Mouse (Mus musculus): Measurements from ENCODE around the gene Gstm1. TPM values are rescaled to one million over a fixed set of nuclear protein-coding genes. Genes with fewer than 3 reads are reported as not detected.
"Not testable (repeated sequence)": the region's sequence is repeated elsewhere in the genome, so short reads cannot be mapped to it uniquely, and the experiment has no call there.

Gstm1 gene
- polyA plus RNA-seq, 1 experiment = 69.5 TPM

- Histone ChIP-seq H3K4me1 (ENCODE audit: control insufficient read depth, insufficient read depth, low read length) (peaks cover 5% of the 10 kb centered on the region; the same call in 1 of the 2 replicates), H3K4me3 (replicated peaks; ENCODE audit: control insufficient read depth, low read depth, low read length) (no peak overlapping the region), H3K27ac (ENCODE audit: control insufficient read depth, insufficient read depth, low read depth, low read length, poor library complexity) (peak overlapping the region; percentile 10; the same call in 1 of the 2 replicates)
- TF ChIP-seq CTCF (IDR thresholded peaks at IDR 0.05; ENCODE audit: control insufficient read depth, insufficient read depth, low read length) (no peak), POLR2A (IDR thresholded peaks at IDR 0.05; ENCODE audit: borderline replicate concordance, control insufficient read depth, low read depth, low read length) (no peak)
- 32% methylated on average over 6 of the region's 6 CpGs for WGBS
Measured at GRCm38 (mm10) chr3:108022650-108023049, 4.9 kb upstream of the Gstm1 start.

GRCm38 (mm10) chr3:108020351-108021022 lies 2.7 kb upstream of the Gstm1 start:
- WGBS = 52% methylated on average over 11 of the region's 11 CpGs
- H3K27ac ChIP-seq (ENCODE audit: control insufficient read depth, insufficient read depth, low read depth, low read length, poor library complexity) = peak overlapping the region; percentile 29; the same call in 1 of the 2 replicates
- not testable (repeated sequence) for H3K4me1 ChIP-seq (ENCODE audit: control insufficient read depth, insufficient read depth, low read length); H3K4me3 ChIP-seq (replicated peaks; ENCODE audit: control insufficient read depth, low read depth, low read length)

GRCm38 (mm10) chr3:108019226-108019625 lies 1.5 kb upstream of the Gstm1 start:
- not testable (repeated sequence) for H3K4me3 ChIP-seq (replicated peaks; ENCODE audit: control insufficient read depth, low read depth, low read length); H3K27ac ChIP-seq (ENCODE audit: control insufficient read depth, insufficient read depth, low read depth, low read length, poor library complexity); H3K4me1 ChIP-seq (ENCODE audit: control insufficient read depth, insufficient read depth, low read length)
- 59% methylated on average over 3 of the region's 3 CpGs for WGBS

GRCm38 (mm10) chr3:108018190-108018820 lies 532 bp upstream of the Gstm1 start:
- Histone ChIP-seq H3K27ac (ENCODE audit: control insufficient read depth, insufficient read depth, low read depth, low read length, poor library complexity) (peak overlapping the region; percentile 76), H3K4me1 (ENCODE audit: control insufficient read depth, insufficient read depth, low read length) (peaks cover 6% of the 10 kb centered on the region; the same call in 1 of the 2 replicates), H3K4me3 (replicated peaks; ENCODE audit: control insufficient read depth, low read depth, low read length) (peak overlapping the region; percentile 59)
- TF ChIP-seq POLR2A (IDR thresholded peaks at IDR 0.05; ENCODE audit: borderline replicate concordance, control insufficient read depth, low read depth, low read length) (no peak), CTCF (IDR thresholded peaks at IDR 0.05; ENCODE audit: control insufficient read depth, insufficient read depth, low read length) (no peak)
- 7% methylated on average over 14 of the region's 14 CpGs for WGBS

GRCm38 (mm10) chr3:108016468-108016867 lies 1.3 kb downstream of the Gstm1 start:
- not testable (repeated sequence) for H3K4me1 ChIP-seq (ENCODE audit: control insufficient read depth, insufficient read depth, low read length); H3K4me3 ChIP-seq (replicated peaks; ENCODE audit: control insufficient read depth, low read depth, low read length); H3K27ac ChIP-seq (ENCODE audit: control insufficient read depth, insufficient read depth, low read depth, low read length, poor library complexity)
- WGBS = 74% methylated on average over 5 of the region's 5 CpGs

GRCm38 (mm10) chr3:108014974-108015346 lies 2.8 kb downstream of the Gstm1 start:
- Histone ChIP-seq H3K27ac (ENCODE audit: control insufficient read depth, insufficient read depth, low read depth, low read length, poor library complexity) (no peak overlapping the region), H3K4me1 (ENCODE audit: control insufficient read depth, insufficient read depth, low read length) (peaks cover 5% of the 10 kb centered on the region; the same call in 1 of the 2 replicates), H3K4me3 (replicated peaks; ENCODE audit: control insufficient read depth, low read depth, low read length) (no peak overlapping the region)
- no peak for TF ChIP-seq POLR2A (IDR thresholded peaks at IDR 0.05; ENCODE audit: borderline replicate concordance, control insufficient read depth, low read depth, low read length)
- no peak for TF ChIP-seq CTCF (IDR thresholded peaks at IDR 0.05; ENCODE audit: control insufficient read depth, insufficient read depth, low read length)
- WGBS = 92% methylated on average over 2 of the region's 2 CpGs

GRCm38 (mm10) chr3:108014098-108014973 lies 3.4 kb downstream of the Gstm1 start:
- Histone ChIP-seq H3K4me1 (ENCODE audit: control insufficient read depth, insufficient read depth, low read length) (peaks cover 5% of the 10 kb centered on the region; the same call in 1 of the 2 replicates), H3K4me3 (replicated peaks; ENCODE audit: control insufficient read depth, low read depth, low read length) (no peak overlapping the region), H3K27ac (ENCODE audit: control insufficient read depth, insufficient read depth, low read depth, low read length, poor library complexity) (no peak overlapping the region)
- 64% methylated on average over 8 of the region's 8 CpGs for WGBS
- TF ChIP-seq POLR2A (IDR thresholded peaks at IDR 0.05; ENCODE audit: borderline replicate concordance, control insufficient read depth, low read depth, low read length) = no peak
- TF ChIP-seq CTCF (IDR thresholded peaks at IDR 0.05; ENCODE audit: control insufficient read depth, insufficient read depth, low read length) = no peak

- TF ChIP-seq CTCF (IDR thresholded peaks at IDR 0.05; ENCODE audit: control insufficient read depth, insufficient read depth, low read length) (no peak), POLR2A (IDR thresholded peaks at IDR 0.05; ENCODE audit: borderline replicate concordance, control insufficient read depth, low read depth, low read length) (no peak)
- Histone ChIP-seq H3K4me1 (ENCODE audit: control insufficient read depth, insufficient read depth, low read length) (peaks cover 2% of the 10 kb centered on the region; the same call in 1 of the 2 replicates), H3K27ac (ENCODE audit: control insufficient read depth, insufficient read depth, low read depth, low read length, poor library complexity) (no peak overlapping the region), H3K4me3 (replicated peaks; ENCODE audit: control insufficient read depth, low read depth, low read length) (no peak overlapping the region)
- 25% methylated on average over 4 of the region's 4 CpGs for WGBS
Measured at GRCm38 (mm10) chr3:108013331-108013871, 4.4 kb downstream of the Gstm1 start.

Measured in bone marrow, adult 2 months (tissue).